ENCODE assay signal across 8 mouse cellular contexts in genomic region chrX:94234532-94235189, GRCm38 (mm10). TPM values are rescaled to one million over a fixed set of nuclear protein-coding genes. Genes with fewer than 3 reads are reported as not detected.
DNase-seq lines count a peak whose midpoint lies in the region; ATAC-seq and TF ChIP-seq lines count a peak whose summit lies in the region.

Gene Klhl15 (plus strand): TSS chrX:94234599.

- TF ChIP-seq POLR2A in MEL (IDR thresholded peaks at IDR 0.05; ENCODE audit: control insufficient read depth in 1 of 2, insufficient read depth in 1 of 2, low read depth in 1 of 2, low read length in 2 of 2, poor library complexity in 1 of 2) = peak; percentile 16 to 59; a peak in 1 of 4 replicates

- peak within 1 kb of the TSS; percentile 85 to 96 for H3K4me3 ChIP-seq in MEL (ENCODE audit: control insufficient read depth in 1 of 2, insufficient read depth in 1 of 2, low read depth in 2 of 2, low read length in 2 of 2)
- H3K4me3 ChIP-seq in forebrain, embryonic 16.5 days (replicated peaks; ENCODE audit: low read length) = peak within 1 kb of the TSS; percentile 68
- H3K4me3 ChIP-seq in neural tube, embryonic 14.5 days (ENCODE audit: low read depth, low read length) = peak within 1 kb of the TSS; percentile 57

- no peak for TF ChIP-seq RAD21 in MEL (IDR thresholded peaks at IDR 0.05; ENCODE audit: low read depth, low read length)

- TF ChIP-seq CTCF in MEL (IDR thresholded peaks at IDR 0.05 in 2 of 3, conservative IDR thresholded peaks at IDR 0.05 in 1 of 3; ENCODE audit: control insufficient read depth in 1 of 3, insufficient read depth in 1 of 3, low read depth in 2 of 3, low read length in 3 of 3, poor library complexity in 1 of 3, severe bottlenecking in 1 of 3) = peak in 2 of 3 experiments; percentile 12 to 15; a peak in 2 of 6 replicates

- H3K36me3 ChIP-seq in MEL (ENCODE audit: control insufficient read depth in 1 of 2, insufficient read depth in 2 of 2, low read length in 2 of 2) = peaks cover 0 to 8% of the 10 kb centered on the region in 2 experiments; a peak in 2 of 4 replicates
- H3K36me3 ChIP-seq in forebrain, embryonic 16.5 days (ENCODE audit: control insufficient read depth, insufficient read depth) = no peaks in the 10 kb centered on the region
- H3K36me3 ChIP-seq in neural tube, embryonic 14.5 days (ENCODE audit: control insufficient read depth, insufficient read depth, low read length) = no peaks in the 10 kb centered on the region

- no peaks in the 10 kb centered on the region for H3K9me3 ChIP-seq in MEL (replicated peaks; ENCODE audit: insufficient read depth, low read length)
- H3K9me3 ChIP-seq in forebrain, embryonic 16.5 days (ENCODE audit: control insufficient read depth, low read length) = no peaks in the 10 kb centered on the region
- no peaks in the 10 kb centered on the region for H3K9me3 ChIP-seq in neural tube, embryonic 14.5 days (ENCODE audit: control insufficient read depth, low read length)

- intact Hi-C loops in heart, postnatal 36 days (cut with DNase I) = loop anchor here (2.0 to 5.0 kb wide), 3 partner anchors 22 to 133 kb away; partner anchors contain the start of genes Apoo, Eif2s3x, Fam90a1b and Zfx

- peak; percentile 95 for ATAC-seq in forebrain, embryonic 16.5 days
- ATAC-seq in neural tube, embryonic 14.5 days (ENCODE audit: low read depth) = peak; percentile 94

- no peak for TF ChIP-seq EP300 in MEL (IDR thresholded peaks at IDR 0.05; ENCODE audit: low read depth in 1 of 2, low read length in 2 of 2)

- H3K9ac ChIP-seq in MEL (ENCODE audit: control insufficient read depth, low read depth, low read length, poor library complexity, severe bottlenecking) = peak within 1 kb of the TSS; percentile 94
- peak within 1 kb of the TSS; percentile 71 for H3K9ac ChIP-seq in forebrain, embryonic 16.5 days (replicated peaks; ENCODE audit: low read depth, low read length)
- H3K9ac ChIP-seq in neural tube, embryonic 14.5 days (replicated peaks; ENCODE audit: low read depth, low read length) = peak within 1 kb of the TSS; percentile 57

- DNase-seq in MEL (ENCODE audit: low read depth, low spot score) = peak; percentile 90
- peak; percentile 68 to 80 for DNase-seq in cerebellum, adult 18-20 months
- peak; percentile 78 to 90 for DNase-seq in heart, postnatal 36 days
- DNase-seq in layer of hippocampus, adult 18-20 months (ENCODE audit: low spot score in 2 of 2) = peak; percentile 73 to 74
- DNase-seq in lung, adult 18-20 months = peak; percentile 77 to 85
- peak; percentile 90 for DNase-seq in testis, postnatal 10 days (ENCODE audit: low spot score)

- peaks cover 10% of the 10 kb centered on the region for H3K79me2 ChIP-seq in MEL (ENCODE audit: control insufficient read depth, insufficient read depth, low read length, poor library complexity)

- H3K27me3 ChIP-seq in MEL (ENCODE audit: control insufficient read depth in 1 of 2, insufficient read depth in 2 of 2, low read length in 2 of 2) = no peaks in the 10 kb centered on the region
- H3K27me3 ChIP-seq in forebrain, embryonic 16.5 days (replicated peaks; ENCODE audit: control insufficient read depth, insufficient read depth, low read length) = peaks cover 44% of the 10 kb centered on the region
- H3K27me3 ChIP-seq in neural tube, embryonic 14.5 days (ENCODE audit: control insufficient read depth, insufficient read depth, low read length) = peaks cover 18% of the 10 kb centered on the region

- WGBS in forebrain, embryonic 16.5 days = 8% methylated on average over 34 of the region's 70 CpGs
- 4% methylated on average over 32 of the region's 70 CpGs for WGBS in neural tube, embryonic 14.5 days

- peak within 1 kb of the TSS; percentile 51 for H3K4me2 ChIP-seq in forebrain, embryonic 16.5 days (ENCODE audit: low read length)
- peak within 1 kb of the TSS; percentile 40 for H3K4me2 ChIP-seq in neural tube, embryonic 14.5 days (ENCODE audit: low read depth, low read length)

- peaks cover 0 to 14% of the 10 kb centered on the region in 2 experiments; a peak in 2 of 4 replicates for H3K4me1 ChIP-seq in MEL (ENCODE audit: control insufficient read depth in 1 of 2, insufficient read depth in 2 of 2, low read length in 2 of 2)
- H3K4me1 ChIP-seq in forebrain, embryonic 16.5 days (replicated peaks; ENCODE audit: control insufficient read depth, insufficient read depth, low read length) = no peaks in the 10 kb centered on the region
- no peaks in the 10 kb centered on the region for H3K4me1 ChIP-seq in neural tube, embryonic 14.5 days (ENCODE audit: control insufficient read depth, insufficient read depth, low read length)

- H3K27ac ChIP-seq in MEL (ENCODE audit: control insufficient read depth, low read depth, low read length) = peak within 1 kb of the TSS; percentile 96
- H3K27ac ChIP-seq in forebrain, embryonic 16.5 days (ENCODE audit: low read length) = peak within 1 kb of the TSS; percentile 84
- peak within 1 kb of the TSS; percentile 86 for H3K27ac ChIP-seq in neural tube, embryonic 14.5 days (ENCODE audit: low read depth, low read length)

TF ChIP-seq in MEL, 35 proteins besides CTCF, POLR2A, EP300 and RAD21:
- TF ChIP-seq SMC3 (IDR thresholded peaks at IDR 0.05; ENCODE audit: low read depth, low read length) = no peak
- no peak for TF ChIP-seq POLR2AphosphoS2 (IDR thresholded peaks at IDR 0.05; ENCODE audit: low read length)
- TF ChIP-seq UBTF (IDR thresholded peaks at IDR 0.05; ENCODE audit: borderline replicate concordance, insufficient read depth, low read depth, low read length) = 0 out of 2 replicates have a peak, but pooled peaks have one; percentile 24
- no peak for TF ChIP-seq POLR2AphosphoS5 (IDR thresholded peaks at IDR 0.05; ENCODE audit: borderline replicate concordance, low read depth, low read length)
- peak; percentile 60 for TF ChIP-seq SIN3A (IDR thresholded peaks at IDR 0.05; ENCODE audit: low read length)
- TF ChIP-seq TBP (IDR thresholded peaks at IDR 0.05; ENCODE audit: low read depth, low read length) = peak; percentile 51; the same call in 1 of the 2 replicates
- peak; percentile 67; the same call in 1 of the 2 replicates for TF ChIP-seq MAZ (IDR thresholded peaks at IDR 0.05; ENCODE audit: low read depth, low read length)
- no peak for TF ChIP-seq ZC3H11A (IDR thresholded peaks at IDR 0.05; ENCODE audit: low read depth, low read length)
- no peak for TF ChIP-seq ELF1 (IDR thresholded peaks at IDR 0.05; ENCODE audit: low read depth, low read length)
- peak; percentile 30; the same call in 1 of the 2 replicates for TF ChIP-seq MXI1 (IDR thresholded peaks at IDR 0.05; ENCODE audit: low read depth, low read length)
- peak; percentile 65; the same call in 1 of the 2 replicates for TF ChIP-seq HCFC1 (IDR thresholded peaks at IDR 0.05; ENCODE audit: low read depth, low read length)
- TF ChIP-seq ZMIZ1 (IDR thresholded peaks at IDR 0.05; ENCODE audit: low read depth, low read length) = peak; percentile 63
- 0 out of 2 replicates have a peak, but pooled peaks have one; percentile 5 for TF ChIP-seq USF1 (IDR thresholded peaks at IDR 0.05; ENCODE audit: low read depth, low read length)
- peak; percentile 60; the same call in 1 of the 2 replicates for TF ChIP-seq NELFE (IDR thresholded peaks at IDR 0.05; ENCODE audit: low read depth, low read length)
- TF ChIP-seq GATA1 (IDR thresholded peaks at IDR 0.05; ENCODE audit: low read depth, low read length) = no peak

RNA-seq across cellular contexts. Expression of gene Klhl15, which starts in this region (rescaled TPM):
- 8.6 and 9.6 TPM in 2 replicates for total RNA-seq in MEL (2012; rRNA removed)
- 10 to 100 TPM in 1 of 2 experiments, not detected in 1; 15.5 TPM for polyA plus RNA-seq in MEL (2012; ENCODE audit: insufficient read depth in 1 of 2, insufficient read length in 2 of 2, low read depth in 1 of 2, low replicate concordance in 2 of 2, missing spikeins in 1 of 2)
- 10.0 TPM in 2 replicates for polyA plus RNA-seq in forebrain, embryonic 16.5 days (2015; fragmentation: Nextera tagmentation; extraction: Ambion mirVana)
- total RNA-seq in heart, postnatal 36 days (2021) = 10 to 100 TPM in 1 of 2 experiments, 1 to 10 TPM in 1; 8.6 to 10.8 TPM
- 10 to 100 TPM; 27.1 to 29.2 TPM for total RNA-seq in layer of hippocampus, adult 18-20 months (2021)
- 12.3 and 14.7 TPM in 2 replicates for polyA plus RNA-seq in neural tube, embryonic 14.5 days (2014; fragmentation: Nextera tagmentation; extraction: Ambion mirVana)

Comparison
In these comparisons a context has a peak if more than half of its experiments do, and no peak if none do; other contexts are left out.
1. Peak in every context shown above with its lines: DNase-seq, ATAC-seq, H3K4me3 ChIP-seq and H3K27ac ChIP-seq.